In the genomic region with DNA sequence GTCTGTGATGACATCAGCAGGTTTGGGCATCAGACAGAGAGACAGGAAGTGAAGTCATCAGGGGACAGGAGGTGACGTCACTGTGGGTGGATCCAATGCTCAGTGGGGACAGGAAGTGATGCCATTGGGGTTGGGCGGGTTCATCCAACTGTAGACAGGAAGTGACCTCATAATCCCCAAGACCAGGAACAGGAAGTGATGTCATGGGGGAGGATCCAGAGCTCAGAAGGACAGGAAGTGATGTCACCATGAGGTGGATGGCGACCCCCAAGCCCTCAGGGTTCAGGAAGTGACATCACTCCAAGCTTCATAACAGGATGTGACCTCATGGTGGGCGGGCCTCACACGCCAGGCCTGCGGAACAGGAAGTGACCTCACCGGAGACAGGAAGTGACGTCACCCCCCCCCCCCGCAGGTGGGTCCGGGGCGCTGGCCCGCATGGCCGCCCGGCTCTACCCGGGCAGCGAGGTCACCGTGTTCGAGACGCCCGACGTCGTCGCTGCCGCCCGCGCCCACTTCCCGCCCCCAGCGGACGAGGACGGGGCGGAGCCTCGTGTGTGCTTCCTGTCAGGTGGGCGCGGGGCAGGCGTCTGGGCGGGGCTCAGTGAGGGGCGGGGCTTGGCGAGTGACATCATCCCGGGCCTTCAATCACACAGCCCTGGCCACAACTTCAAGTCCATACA, we compare ENCODE assay signal across 11 mouse cellular contexts. TPM values are rescaled to one million over a fixed set of nuclear protein-coding genes. Genes with fewer than 3 reads are reported as not detected.
DNase-seq lines count a peak whose midpoint lies in the region; ATAC-seq and TF ChIP-seq lines count a peak whose summit lies in the region.
"Had no signal": no experiment of that assay in that cellular context is flagged by ENCODE, and none has a peak within 500 bp of the region (broad histone marks: within the 10 kb centered on the region; RNA-seq: fewer than 3 reads in every experiment).

No protein-coding gene starts in this region.

- H3K36me3 ChIP-seq in heart, postnatal 0 days (replicated peaks; ENCODE audit: control insufficient read depth, insufficient read depth, low read length) = no peaks in the 10 kb centered on the region; the same call in 1 of the 2 replicates
- H3K36me3 ChIP-seq in midbrain, embryonic 12.5 days = peaks cover 44% of the 10 kb centered on the region

- no peak overlapping the region for H3K27ac ChIP-seq in heart, postnatal 0 days (ENCODE audit: low read depth)
- H3K27ac ChIP-seq in midbrain, embryonic 12.5 days (replicated peaks) = no peak overlapping the region
- H3K27ac ChIP-seq: liver, embryonic 15.5 days had no signal

- H3K4me2 ChIP-seq in heart, postnatal 0 days (ENCODE audit: low read depth, low read length) = no peak overlapping the region
- H3K4me2 ChIP-seq in midbrain, embryonic 12.5 days (replicated peaks) = no peak overlapping the region
- H3K4me2 ChIP-seq: liver, embryonic 15.5 days had no signal

- TF ChIP-seq CTCF in heart, postnatal 0 days (IDR thresholded peaks at IDR 0.05; ENCODE audit: low read depth) = no peak

- no peaks in the 10 kb centered on the region for H3K27me3 ChIP-seq in heart, postnatal 0 days (ENCODE audit: control insufficient read depth, insufficient read depth, low read length)
- H3K27me3 ChIP-seq in midbrain, embryonic 12.5 days = no peaks in the 10 kb centered on the region
- H3K27me3 ChIP-seq: liver, embryonic 15.5 days had no signal

- H3K4me3 ChIP-seq in heart, postnatal 0 days (ENCODE audit: low read depth, low read length) = no peak overlapping the region
- H3K4me3 ChIP-seq in midbrain, embryonic 12.5 days = no peak overlapping the region
- H3K4me3 ChIP-seq: liver, embryonic 15.5 days had no signal

- H3K9ac ChIP-seq in heart, postnatal 0 days (replicated peaks; ENCODE audit: low read depth, low read length) = no peak overlapping the region
- no peak overlapping the region for H3K9ac ChIP-seq in midbrain, embryonic 12.5 days (replicated peaks)
- H3K9ac ChIP-seq: liver, embryonic 15.5 days had no signal

- H3K9me3 ChIP-seq in heart, postnatal 0 days (replicated peaks; ENCODE audit: control insufficient read depth, low read length) = peaks cover 48% of the 10 kb centered on the region
- H3K9me3 ChIP-seq in midbrain, embryonic 12.5 days = peaks cover 50% of the 10 kb centered on the region

- WGBS in heart, postnatal 0 days = 94% methylated on average over 32 of the region's 39 CpGs
- 93% methylated on average over 14 of the region's 39 CpGs for WGBS in midbrain, embryonic 12.5 days

- H3K4me1 ChIP-seq in heart, postnatal 0 days (ENCODE audit: control insufficient read depth, insufficient read depth) = no peaks in the 10 kb centered on the region
- H3K4me1 ChIP-seq in midbrain, embryonic 12.5 days = no peaks in the 10 kb centered on the region
- H3K4me1 ChIP-seq: liver, embryonic 15.5 days had no signal

- DNase-seq in heart, postnatal 0 days (ENCODE audit: low spot score) = no peak
- no peak for DNase-seq in heart, adult 18-20 months
- DNase-seq in CD4-positive helper T cell, adult 2 months (ENCODE audit: low read depth, low spot score) = peak; percentile 71
- DNase-seq in layer of hippocampus, adult 9-10 months (ENCODE audit: low spot score) = no peak
- no peak for DNase-seq in layer of hippocampus, adult 8-10 months (ENCODE audit: low spot score in 2 of 2)
- no peak for DNase-seq in spleen, adult 18-20 months

- TF ChIP-seq EP300 in heart, postnatal 0 days (IDR thresholded peaks at IDR 0.05; ENCODE audit: low read depth) = no peak

- peak; percentile 11; the same call in 1 of the 2 replicates for ATAC-seq in heart, postnatal 0 days (ENCODE audit: insufficient read depth, low read depth)
- ATAC-seq in common myeloid progenitor, adult 5-6 weeks (replicated peaks; ENCODE audit: low read depth, poor library complexity, severe bottlenecking) = 0 out of 2 replicates have a peak, but pooled peaks have one; percentile 10
- peak; percentile 20; the same call in 1 of the 2 replicates for ATAC-seq in midbrain, embryonic 12.5 days (ENCODE audit: low FRiP score, low read depth)

RNA-seq across cellular contexts. Expression of a gene that starts 3.6 kb away (rescaled TPM):
- not detected in 2 replicates for total RNA-seq in heart, postnatal 0 days (2014; rRNA removed; ENCODE audit: low replicate concordance)
- polyA plus RNA-seq in heart, postnatal 0 days (2015; fragmentation: Nextera tagmentation; extraction: Ambion mirVana) = not detected in 2 replicates
- not detected for total RNA-seq in heart, adult 18-20 months (2021)
- total RNA-seq in common myeloid progenitor, adult 5-6 weeks (2017) = not detected in 2 replicates
- not detected in 2 replicates for polyA plus RNA-seq in midbrain, embryonic 12.5 days (2016; fragmentation: Nextera tagmentation; extraction: Ambion mirVana)
- total RNA-seq in layer of hippocampus, adult 8-10 months (2022) = not detected
- total RNA-seq: heart, postnatal 10 days had no signal
- polyA plus RNA-seq: liver, embryonic 15.5 days; small intestine, adult 2 months had no signal
